Comparison of ENCODE assay signal across 18 mouse cellular contexts in the genomic region with DNA sequence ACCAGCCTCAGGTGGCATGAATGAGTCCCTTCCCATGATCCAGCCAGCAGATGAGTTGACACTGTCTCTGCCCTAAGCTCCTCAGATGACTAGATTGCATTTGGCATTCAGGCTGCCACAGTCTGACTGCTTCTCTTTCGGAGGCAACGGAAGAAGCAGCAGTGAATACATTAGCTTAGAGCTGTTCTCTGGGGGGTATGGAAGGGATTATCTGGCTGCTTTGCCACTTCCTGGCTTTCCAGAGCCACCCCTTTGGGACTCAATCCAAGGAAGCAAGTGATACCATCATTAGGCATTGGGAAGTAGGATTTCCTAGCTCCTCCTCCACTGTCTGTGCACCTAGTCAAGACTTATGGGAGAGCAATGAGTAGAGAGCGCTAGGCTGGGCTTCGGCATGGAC.
DNase-seq lines count a peak whose midpoint lies in the region; TF ChIP-seq lines count a peak whose summit lies in the region.
"Had no signal": no experiment of that assay in that cellular context is flagged by ENCODE, and none has a peak within 500 bp of the region (broad histone marks: within the 10 kb centered on the region; RNA-seq: fewer than 3 reads in every experiment).

No protein-coding gene starts in this region.

- no peak overlapping the region for H3K4me3 ChIP-seq in heart, embryonic 10.5 days
- H3K4me3 ChIP-seq in thymus, adult 2 months (ENCODE audit: control insufficient read depth, insufficient read depth, low read length), result no peak overlapping the region
- H3K4me3 ChIP-seq: embryonic facial prominence, embryonic 12.5 days; erythroblast, embryonic 14.5 days; neural tube, embryonic 15.5 days had no signal

- peak overlapping the region; percentile 53; the same call in 1 of the 2 replicates for H3K27ac ChIP-seq in heart, embryonic 10.5 days
- H3K27ac ChIP-seq in thymus, adult 2 months (ENCODE audit: control insufficient read depth, insufficient read depth, low read length), result no peak overlapping the region
- H3K27ac ChIP-seq: embryonic facial prominence, embryonic 12.5 days; kidney, postnatal 0 days; neural tube, embryonic 15.5 days; stomach, postnatal 0 days had no signal

- TF ChIP-seq CTCF in brain, embryonic 14.5 days (IDR thresholded peaks at IDR 0.05; ENCODE audit: borderline replicate concordance, extremely low read depth, insufficient read depth, insufficient read length), result no peak
- TF ChIP-seq CTCF in thymus, adult 2 months (IDR thresholded peaks at IDR 0.05; ENCODE audit: borderline replicate concordance, control insufficient read depth, extremely low read depth, insufficient read depth, low read length, poor library complexity), result no peak

- TF ChIP-seq POLR2A in brain, embryonic 14.5 days (IDR thresholded peaks at IDR 0.05; ENCODE audit: borderline replicate concordance, extremely low read depth, insufficient read depth, insufficient read length, poor library complexity, severe bottlenecking), result no peak
- no peak for TF ChIP-seq POLR2A in thymus, adult 2 months (IDR thresholded peaks at IDR 0.05; ENCODE audit: control insufficient read depth, extremely low read depth, insufficient read depth, low read length, poor library complexity)

- 80% methylated on average over 4 of the region's 4 CpGs for WGBS in heart, embryonic 10.5 days
- 95% methylated on average over 4 of the region's 4 CpGs for WGBS in thymus, adult 2 months

- H3K4me1 ChIP-seq in heart, embryonic 10.5 days, result peaks cover 30% of the 10 kb centered on the region
- no peaks in the 10 kb centered on the region for H3K4me1 ChIP-seq in thymus, adult 2 months (replicated peaks; ENCODE audit: control insufficient read depth, insufficient read depth, low read length)
- H3K4me1 ChIP-seq: neural tube, embryonic 15.5 days had no signal

- H3K9me3 ChIP-seq in heart, embryonic 10.5 days, result no peaks in the 10 kb centered on the region
- H3K9me3 ChIP-seq: embryonic facial prominence, embryonic 12.5 days; neural tube, embryonic 15.5 days had no signal

- no peaks in the 10 kb centered on the region; the same call in 1 of the 2 replicates for H3K27me3 ChIP-seq in heart, embryonic 10.5 days (ENCODE audit: insufficient read depth, poor library complexity, severe bottlenecking)
- no peaks in the 10 kb centered on the region for H3K27me3 ChIP-seq in thymus, adult 2 months (ENCODE audit: control insufficient read depth, insufficient read depth, low read length)
- H3K27me3 ChIP-seq: embryonic facial prominence, embryonic 12.5 days; neural tube, embryonic 15.5 days had no signal

- DNase-seq in heart, embryonic 10.5 days (ENCODE audit: low spot score), result no peak
- DNase-seq in heart, adult 18-20 months, result no peak
- DNase-seq in lung, postnatal 14 days, result peak; percentile 5
- no peak for DNase-seq in lung, adult 18-20 months
- DNase-seq in NIH3T3 (ENCODE audit: low read depth), result peak; percentile 34
- DNase-seq in brain, embryonic 14.5 days (ENCODE audit: low read depth), result peak; percentile 79
- no peak for DNase-seq in thymus, adult 2 months
- DNase-seq in urinary bladder, postnatal 25 days (ENCODE audit: low spot score), result no peak
- DNase-seq: adrenal gland, postnatal 10 days; cerebellum, postnatal 14 days; kidney, adult 11 months; layer of hippocampus, adult 9-11 months; lung, postnatal 4 days had no signal

- no peaks in the 10 kb centered on the region for H3K36me3 ChIP-seq in heart, embryonic 10.5 days
- H3K36me3 ChIP-seq in thymus, adult 2 months (ENCODE audit: control insufficient read depth, insufficient read depth, low read length), result no peaks in the 10 kb centered on the region
- H3K36me3 ChIP-seq: embryonic facial prominence, embryonic 12.5 days; neural tube, embryonic 15.5 days had no signal

Comparison
In these comparisons a context has a peak if more than half of its experiments do, and no peak if none do; other contexts are left out.
1. DNase-seq: peak in lung, postnatal 14 days (single experiment), NIH3T3 (single experiment) and brain, embryonic 14.5 days (single experiment); none in heart, embryonic 10.5 days (single experiment), heart, adult 18-20 months (0 of 2), lung, adult 18-20 months (0 of 2), thymus, adult 2 months (single experiment) and urinary bladder, postnatal 25 days (single experiment).